In genomic region chr4:129743010-129743390, GRCm38 (mm10) we compare ENCODE assay signal across 8 mouse cellular contexts. TPM values are rescaled to one million over a fixed set of nuclear protein-coding genes. Genes with fewer than 3 reads are reported as not detected.
DNase-seq lines count a peak whose midpoint lies in the region; ATAC-seq lines count a peak whose summit lies in the region.

No protein-coding gene starts in this region.

- H3K27ac ChIP-seq in heart, embryonic 14.5 days (replicated peaks in 1 of 2; ENCODE audit: control insufficient read depth in 1 of 2, insufficient read depth in 1 of 2, low read depth in 2 of 2, low read length in 2 of 2), result peak overlapping the region; percentile 98
- peak overlapping the region; percentile 96 for H3K27ac ChIP-seq in liver, embryonic 11.5 days (ENCODE audit: low read depth, low read length)
- H3K27ac ChIP-seq in stomach, embryonic 15.5 days, result peak overlapping the region; percentile 98

- H3K4me2 ChIP-seq in heart, embryonic 14.5 days (ENCODE audit: low read length), result peak overlapping the region; percentile 70
- peak overlapping the region; percentile 82 for H3K4me2 ChIP-seq in liver, embryonic 11.5 days
- peak overlapping the region; percentile 63 for H3K4me2 ChIP-seq in stomach, embryonic 15.5 days

- no peaks in the 10 kb centered on the region for H3K27me3 ChIP-seq in heart, embryonic 14.5 days (ENCODE audit: control insufficient read depth, insufficient read depth, low read length)
- no peaks in the 10 kb centered on the region for H3K27me3 ChIP-seq in liver, embryonic 11.5 days (replicated peaks; ENCODE audit: control insufficient read depth, insufficient read depth, low read length)
- no peaks in the 10 kb centered on the region for H3K27me3 ChIP-seq in stomach, embryonic 15.5 days (replicated peaks)

- WGBS in heart, embryonic 14.5 days, result 11% methylated on average over 7 of the region's 7 CpGs
- WGBS in liver, embryonic 11.5 days, result 8% methylated on average over 7 of the region's 7 CpGs
- WGBS in stomach, embryonic 15.5 days, result 9% methylated on average over 7 of the region's 7 CpGs

- H3K9ac ChIP-seq in heart, embryonic 14.5 days (ENCODE audit: low read length), result peak overlapping the region; percentile 82
- peak overlapping the region; percentile 98 for H3K9ac ChIP-seq in liver, embryonic 11.5 days (ENCODE audit: low read depth, low read length)
- H3K9ac ChIP-seq in stomach, embryonic 15.5 days, result peak overlapping the region; percentile 45; the same call in 1 of the 2 replicates

- H3K9me3 ChIP-seq in heart, embryonic 14.5 days (ENCODE audit: control insufficient read depth, low read length), result no peaks in the 10 kb centered on the region
- H3K9me3 ChIP-seq in liver, embryonic 11.5 days (ENCODE audit: control insufficient read depth, low read length), result no peaks in the 10 kb centered on the region
- H3K9me3 ChIP-seq in stomach, embryonic 15.5 days, result no peaks in the 10 kb centered on the region

- peak; percentile 11 to 31 for DNase-seq in frontal cortex, postnatal 10 days (ENCODE audit: low spot score in 2 of 2)
- DNase-seq in frontal cortex, postnatal 25 days (ENCODE audit: low spot score in 2 of 2), result no peak
- peak; percentile 21 for DNase-seq in thymus, postnatal 14 days
- no peak for DNase-seq in thymus, postnatal 0 days (ENCODE audit: low spot score)
- no peak for DNase-seq in liver, embryonic 11.5 days (ENCODE audit: low spot score)

- H3K4me1 ChIP-seq in heart, embryonic 14.5 days (ENCODE audit: control insufficient read depth in 2 of 2, insufficient read depth in 2 of 2, low read length in 2 of 2), result peaks cover 7 to 29% of the 10 kb centered on the region in 2 experiments; a peak in 3 of 4 replicates
- peaks cover 13% of the 10 kb centered on the region for H3K4me1 ChIP-seq in liver, embryonic 11.5 days (replicated peaks; ENCODE audit: control insufficient read depth, insufficient read depth, low read length)
- H3K4me1 ChIP-seq in stomach, embryonic 15.5 days, result peaks cover 15% of the 10 kb centered on the region

- no peak for ATAC-seq in heart, embryonic 14.5 days (ENCODE audit: insufficient number of reproducible peaks, insufficient read depth, low FRiP score, low read depth)
- ATAC-seq in liver, embryonic 11.5 days (replicated peaks; ENCODE audit: low FRiP score), result no peak
- no peak for ATAC-seq in stomach, embryonic 15.5 days (ENCODE audit: insufficient read depth, low FRiP score, low read depth)
- no peak for ATAC-seq in megakaryocyte progenitor cell, adult 5-6 weeks (replicated peaks; ENCODE audit: poor library complexity)

- peak overlapping the region; percentile 66 to 100 for H3K4me3 ChIP-seq in heart, embryonic 14.5 days (ENCODE audit: control insufficient read depth in 1 of 2, insufficient read depth in 1 of 2, low read depth in 1 of 2, low read length in 2 of 2)
- H3K4me3 ChIP-seq in liver, embryonic 11.5 days (ENCODE audit: low read depth, low read length), result peak overlapping the region; percentile 100
- H3K4me3 ChIP-seq in stomach, embryonic 15.5 days (replicated peaks), result peak overlapping the region; percentile 96

- H3K36me3 ChIP-seq in heart, embryonic 14.5 days (ENCODE audit: control insufficient read depth, insufficient read depth, low read length), result no peaks in the 10 kb centered on the region
- H3K36me3 ChIP-seq in liver, embryonic 11.5 days (ENCODE audit: control insufficient read depth, insufficient read depth, low read length), result no peaks in the 10 kb centered on the region
- H3K36me3 ChIP-seq in stomach, embryonic 15.5 days, result no peaks in the 10 kb centered on the region

RNA-seq across cellular contexts. Expression of gene Khdrbs1, which starts 0.9 kb away (rescaled TPM):
- polyA plus RNA-seq in thymus, postnatal 0 days (2015; fragmentation: Nextera tagmentation; extraction: Ambion mirVana), result 127 and 145 TPM in 2 replicates
- polyA plus RNA-seq in heart, embryonic 14.5 days (2014; fragmentation: Nextera tagmentation; extraction: Ambion mirVana), result 69.6 and 74.0 TPM in 2 replicates
- polyA plus RNA-seq in liver, embryonic 11.5 days (2014; fragmentation: Nextera tagmentation; extraction: Ambion mirVana), result 78.4 and 83.3 TPM in 2 replicates
- polyA plus RNA-seq in stomach, embryonic 15.5 days (2015; fragmentation: Nextera tagmentation; extraction: Ambion mirVana), result 91.4 and 96.2 TPM in 2 replicates
- 104 and 118 TPM in 2 replicates for total RNA-seq in megakaryocyte progenitor cell, adult 5-6 weeks (2015)
- 87.7 and 97.3 TPM in 2 replicates for total RNA-seq in megakaryocyte progenitor cell, adult 5-6 weeks (2017)

RNA-seq across cellular contexts. Expression of gene Tmem39b, which starts 46.4 kb away (rescaled TPM):
- polyA plus RNA-seq in thymus, postnatal 0 days (2015; fragmentation: Nextera tagmentation; extraction: Ambion mirVana), result 7.7 and 9.2 TPM in 2 replicates
- 7.1 and 13.4 TPM in 2 replicates for polyA plus RNA-seq in heart, embryonic 14.5 days (2014; fragmentation: Nextera tagmentation; extraction: Ambion mirVana)
- polyA plus RNA-seq in liver, embryonic 11.5 days (2014; fragmentation: Nextera tagmentation; extraction: Ambion mirVana), result 24.1 and 24.7 TPM in 2 replicates
- polyA plus RNA-seq in stomach, embryonic 15.5 days (2015; fragmentation: Nextera tagmentation; extraction: Ambion mirVana), result 11.4 and 11.5 TPM in 2 replicates
- 23.5 and 26.4 TPM in 2 replicates for total RNA-seq in megakaryocyte progenitor cell, adult 5-6 weeks (2015)
- 3.0 and 7.3 TPM in 2 replicates for total RNA-seq in megakaryocyte progenitor cell, adult 5-6 weeks (2017)

Comparison
In these comparisons a context has a peak if more than half of its experiments do, and no peak if none do; other contexts are left out.
1. DNase-seq: peak in frontal cortex, postnatal 10 days (2 of 2) and thymus, postnatal 14 days (single experiment); none in frontal cortex, postnatal 25 days (0 of 2), thymus, postnatal 0 days (single experiment) and liver, embryonic 11.5 days (single experiment).
2. H3K9ac ChIP-seq: peak in every context shown above with its lines; median percentile 98 in liver, embryonic 11.5 days; 82 in heart, embryonic 14.5 days; 45 in stomach, embryonic 15.5 days.
3. Peak in every context shown above with its lines, with median percentiles within 50 percentile points of each other: H3K27ac ChIP-seq, H3K4me2 ChIP-seq and H3K4me3 ChIP-seq.